Mouse (Mus musculus) spleen, adult 2 months (tissue): Measurements from ENCODE around the gene Bpifb5. TPM values are rescaled to one million over a fixed set of nuclear protein-coding genes. Genes with fewer than 3 reads are reported as not detected.
"Not testable (repeated sequence)": the region's sequence is repeated elsewhere in the genome, so short reads cannot be mapped to it uniquely, and the experiment has no call there.

Source experiments
- DNase-seq, 2 experiments: peaks; one replicate each; pipeline versions ENCODE4 v3.0.0 to v3.0.0-alpha.2; 2012 to 2021; ENCODE audit warnings: low spot score in 2 of 2, low read depth in 1 of 2
- H3K27ac ChIP-seq: fragments of 200-500 bp; 2 replicates; pipeline ENCODE4 v1.5.1; 2012; ENCODE audit warnings: low read length, inconsistent platforms; ENCODE audit not compliant: insufficient read depth
- H3K27me3 ChIP-seq: fragments of 200-500 bp; 2 replicates; pipeline ENCODE4 v1.6.1; 2012; ENCODE audit warnings: mild to moderate bottlenecking, moderate library complexity, low read length, inconsistent platforms; ENCODE audit not compliant: control insufficient read depth, insufficient read depth
- H3K36me3 ChIP-seq: fragments of 200-500 bp; 2 replicates; pipeline ENCODE4 v1.6.1; 2012; ENCODE audit warnings: mild to moderate bottlenecking, low read length, inconsistent platforms; ENCODE audit not compliant: control insufficient read depth, insufficient read depth
- H3K4me1 ChIP-seq: fragments of 200-500 bp; 2 replicates; pipeline ENCODE4 v1.6.1; 2011; ENCODE audit warnings: inconsistent platforms; ENCODE audit not compliant: control insufficient read depth, insufficient read depth, insufficient read length
- H3K4me3 ChIP-seq: fragments of 200-500 bp; 2 replicates; pipeline ENCODE4 v1.5.1; 2011; ENCODE audit warnings: mild to moderate bottlenecking, inconsistent platforms; ENCODE audit not compliant: insufficient read depth, insufficient read length; ENCODE audit errors: extremely low read depth
- CTCF ChIP-seq: fragments of 200-500 bp; IDR thresholded peaks from 2 replicates; pipeline ENCODE4 v1.5.1; 2011; ENCODE audit warnings: mild to moderate bottlenecking, inconsistent platforms; ENCODE audit not compliant: insufficient read depth, insufficient read length, insufficient replicate concordance; ENCODE audit errors: extremely low read depth
- POLR2A ChIP-seq: fragments of 200-500 bp; IDR thresholded peaks from 2 replicates; pipeline ENCODE4 v1.6.1; 2011; ENCODE audit warnings: low read depth, low read length, inconsistent platforms
- WGBS: fragments of 180-500 bp; shearing (Covaris S2); methylation state at CpG from one replicate; pipeline ENCODE4 v1.1.7; 2018; 5-methylcytosine and 5-hydroxymethylcytosine counted together
- polyA plus RNA-seq: library from polyadenylated mRNA; depleted of rRNA; stranded (reverse); fragments of >200 nt; gene quantifications from 2 replicates; pipeline ENCODE4 v1.2.3, GENCODE M21; 2012

Bpifb5 gene
- polyA plus RNA-seq, 1 experiment = 0.06 TPM

DNA sequence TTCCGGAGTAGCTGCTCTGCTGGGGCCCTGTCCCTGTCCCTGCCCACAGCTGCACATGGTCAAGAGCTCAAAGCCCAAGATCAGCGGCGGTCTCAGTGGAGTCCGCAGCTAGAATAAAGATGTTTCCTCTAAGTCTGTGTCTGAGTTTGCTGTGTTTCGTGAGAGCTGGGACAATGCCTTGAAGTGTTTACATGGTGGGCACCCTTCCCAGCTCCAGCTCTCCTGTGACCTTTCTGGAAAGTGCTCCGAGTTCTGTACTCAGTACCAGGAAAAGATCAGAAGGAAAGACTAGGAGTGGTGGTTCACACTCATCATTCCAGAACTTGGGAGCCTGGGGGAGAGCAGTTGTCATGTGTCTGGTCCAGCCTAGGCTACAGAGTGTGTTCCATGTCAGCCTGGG, 17.2 kb downstream of the Bpifb5 start:
- no peaks in the 10 kb centered on the region for H3K27me3 ChIP-seq
- no peak for TF ChIP-seq CTCF
- TF ChIP-seq POLR2A = no peak
- H3K4me3 ChIP-seq = no peak overlapping the region
- no peaks in the 10 kb centered on the region for H3K36me3 ChIP-seq
- H3K4me1 ChIP-seq = no peaks in the 10 kb centered on the region
- WGBS = 84% methylated on average over 6 of the region's 6 CpGs
- DNase-seq = no peak
- H3K27ac ChIP-seq = no peak overlapping the region

- 94% methylated on average over 12 of the region's 12 CpGs for WGBS
- H3K36me3 ChIP-seq, DNase-seq, H3K27me3 ChIP-seq, H3K4me3 ChIP-seq, H3K27ac ChIP-seq, H3K4me1 ChIP-seq: not testable (repeated sequence)
These were observed 19.2 kb downstream of the Bpifb5 start for GRCm38 (mm10) chr2:154242726-154243125.

- WGBS = 91% methylated on average over 10 of the region's 10 CpGs
- Histone ChIP-seq H3K4me1 (no peaks in the 10 kb centered on the region), H3K27me3 (no peaks in the 10 kb centered on the region), H3K4me3 (no peak overlapping the region), H3K36me3 (no peaks in the 10 kb centered on the region), H3K27ac (no peak overlapping the region)
- TF ChIP-seq CTCF (no peak), POLR2A (no peak)
- no peak for DNase-seq
These were observed 20.0 kb downstream of the Bpifb5 start for GRCm38 (mm10) chr2:154243356-154244036.

GRCm38 (mm10) chr2:154245322-154245721, 21.8 kb downstream of the Bpifb5 start:
- Histone ChIP-seq H3K4me1 (no peaks in the 10 kb centered on the region), H3K27me3 (no peaks in the 10 kb centered on the region), H3K36me3 (no peaks in the 10 kb centered on the region), H3K4me3 (no peak overlapping the region), H3K27ac (no peak overlapping the region)
- no peak for TF ChIP-seq CTCF
- TF ChIP-seq POLR2A = no peak
- no peak for DNase-seq
- WGBS = 92% methylated on average over 5 of the region's 5 CpGs

DNA sequence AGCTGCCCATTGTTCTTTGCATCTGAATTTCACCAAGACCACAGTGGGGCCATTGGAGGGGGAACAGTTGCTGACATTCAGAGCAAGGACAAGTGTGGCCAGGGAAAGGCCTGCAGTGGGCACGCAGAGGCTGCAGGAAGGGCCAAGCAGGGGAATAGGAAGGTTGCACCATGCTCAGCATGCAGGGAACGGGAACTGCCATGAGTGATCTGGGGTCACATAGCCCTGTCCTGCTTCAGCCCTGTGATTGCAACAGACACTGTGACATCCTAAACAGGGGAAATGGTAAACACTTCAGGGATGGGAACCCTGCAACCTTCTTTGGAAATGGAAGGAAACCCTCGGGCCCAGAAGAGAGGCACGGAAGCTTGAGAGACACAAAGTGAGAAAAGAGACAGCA, 31.7 kb downstream of the Bpifb5 start:
- H3K4me1 ChIP-seq, H3K27me3 ChIP-seq, H3K36me3 ChIP-seq, H3K27ac ChIP-seq, H3K4me3 ChIP-seq, DNase-seq: not testable (repeated sequence)
- WGBS = 75% methylated on average over 2 of the region's 4 CpGs

GRCm38 (mm10) chr2:154255770-154256169, 32.2 kb downstream of the Bpifb5 start:
- H3K27me3 ChIP-seq = no peaks in the 10 kb centered on the region

GRCm38 (mm10) chr2:154257554-154257953, 34.0 kb downstream of the Bpifb5 start, which contains the start of gene Bpifb9a:
Bpifb9a (plus strand) TSS chr2:154257854.
- H3K27ac ChIP-seq, H3K4me3 ChIP-seq, DNase-seq, H3K4me1 ChIP-seq, H3K36me3 ChIP-seq, H3K27me3 ChIP-seq: not testable (repeated sequence)
- 76% methylated on average over 5 of the region's 5 CpGs for WGBS

More at GRCm38 (mm10) chr2:154255770-154256169, 32.2 kb downstream of the Bpifb5 start:
- WGBS = 82% methylated on average over 4 of the region's 4 CpGs
- no peaks in the 10 kb centered on the region for H3K36me3 ChIP-seq
- H3K4me3 ChIP-seq = no peak overlapping the region
- no peak overlapping the region for H3K27ac ChIP-seq
- TF ChIP-seq CTCF = no peak
- no peak for TF ChIP-seq POLR2A
- DNase-seq = no peak
- H3K4me1 ChIP-seq = no peaks in the 10 kb centered on the region

DNA sequence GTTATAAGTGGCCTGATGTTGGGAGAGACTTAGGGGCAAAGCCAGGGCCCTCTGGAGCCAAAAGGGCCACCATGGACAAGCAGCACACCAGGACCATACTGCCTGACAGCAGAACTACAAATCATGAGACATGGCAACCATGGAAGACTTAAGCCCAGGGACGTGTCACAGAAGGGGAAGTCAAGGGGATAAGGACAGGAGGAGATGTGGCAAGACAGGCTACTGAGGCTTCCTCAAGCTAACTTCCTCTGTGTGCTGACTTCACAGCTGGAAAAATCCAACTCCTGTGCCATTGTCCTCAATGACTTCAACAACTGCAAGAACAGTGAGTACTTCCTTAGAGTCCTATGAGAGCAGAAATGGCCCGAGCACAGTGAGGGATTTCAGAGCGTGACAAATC, 40.9 kb downstream of the Bpifb5 start:
- H3K27me3 ChIP-seq = not testable (repeated sequence)

More for the DNA sequence above, 40.9 kb downstream of the Bpifb5 start:
- H3K4me3 ChIP-seq, H3K36me3 ChIP-seq, DNase-seq, H3K27ac ChIP-seq, H3K4me1 ChIP-seq: not testable (repeated sequence)
- WGBS = 59% methylated on average over 3 of the region's 3 CpGs
